9 mouse cellular contexts compared by ENCODE assay signal in the genomic region with DNA sequence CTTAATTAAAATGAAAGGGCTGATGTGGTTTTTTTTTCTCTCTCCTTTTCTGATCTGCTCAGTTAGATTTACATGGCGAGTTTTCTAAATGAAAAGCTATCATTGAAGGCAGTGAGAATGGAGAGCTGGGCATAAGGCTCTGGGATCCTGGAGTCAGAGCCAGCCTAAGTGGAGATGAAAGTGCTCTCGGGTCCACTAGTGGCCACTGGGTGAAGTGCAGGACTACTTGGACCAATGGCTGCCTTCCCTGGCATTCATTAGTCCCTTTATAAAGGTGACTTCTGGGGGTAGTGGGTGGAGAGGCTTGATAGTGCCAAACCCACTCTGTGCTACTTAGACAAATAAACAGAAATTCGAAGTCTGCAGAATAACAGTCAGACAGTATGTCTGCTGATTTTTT. TPM values are rescaled to one million over a fixed set of nuclear protein-coding genes. Genes with fewer than 3 reads are reported as not detected.
DNase-seq lines count a peak whose midpoint lies in the region; ATAC-seq and TF ChIP-seq lines count a peak whose summit lies in the region.
"Had no signal": no experiment of that assay in that cellular context is flagged by ENCODE, and none has a peak within 500 bp of the region (broad histone marks: within the 10 kb centered on the region; RNA-seq: fewer than 3 reads in every experiment).

No protein-coding gene starts in this region.

- H3K27me3 ChIP-seq in kidney, adult 2 months (replicated peaks; ENCODE audit: control insufficient read depth, insufficient read depth, low read length) = no peaks in the 10 kb centered on the region
- H3K27me3 ChIP-seq in kidney, embryonic 14.5 days (ENCODE audit: control insufficient read depth, insufficient read depth, low read length) = no peaks in the 10 kb centered on the region
- peaks cover 4% of the 10 kb centered on the region; the same call in 1 of the 2 replicates for H3K27me3 ChIP-seq in G1E (ENCODE audit: insufficient read depth, low read length)
- H3K27me3 ChIP-seq in liver, embryonic 14.5 days (ENCODE audit: control insufficient read depth, insufficient read depth, low read length) = no peaks in the 10 kb centered on the region
- H3K27me3 ChIP-seq: embryonic facial prominence, embryonic 12.5 days had no signal

- ATAC-seq in CD4-positive, CD25-positive, alpha-beta regulatory T cell, adult 4 months = no peak
- no peak for ATAC-seq in kidney, embryonic 14.5 days (ENCODE audit: low FRiP score, low TSS enrichment)
- ATAC-seq in G1E (ENCODE audit: extremely low read depth, insufficient number of reproducible peaks, low FRiP score, poor library complexity, severe bottlenecking) = no peak
- ATAC-seq in liver, embryonic 14.5 days (ENCODE audit: insufficient read depth) = no peak
- ATAC-seq in activated CD4-positive, CD25-positive, alpha-beta regulatory T cell, adult 4 months = no peak

- no peak overlapping the region for H3K27ac ChIP-seq in kidney, adult 2 months (ENCODE audit: insufficient read depth, low read depth, low read length)
- no peak overlapping the region for H3K27ac ChIP-seq in kidney, embryonic 14.5 days (ENCODE audit: low read depth, low read length)
- no peak overlapping the region for H3K27ac ChIP-seq in liver, embryonic 14.5 days
- H3K27ac ChIP-seq: embryonic facial prominence, embryonic 12.5 days had no signal

- 78% methylated on average over 3 of the region's 3 CpGs for WGBS in kidney, adult 2 months
- WGBS in kidney, embryonic 14.5 days = 79% methylated on average over 3 of the region's 3 CpGs
- 54% methylated on average over 3 of the region's 3 CpGs for WGBS in liver, embryonic 14.5 days (ENCODE audit: insufficient replicate concordance)

- no peaks in the 10 kb centered on the region for H3K4me1 ChIP-seq in kidney, adult 2 months (ENCODE audit: control insufficient read depth, insufficient read depth, low read length)
- H3K4me1 ChIP-seq in kidney, embryonic 14.5 days (ENCODE audit: control insufficient read depth, insufficient read depth, low read length) = no peaks in the 10 kb centered on the region
- H3K4me1 ChIP-seq in G1E (ENCODE audit: insufficient read depth, low read depth, low read length) = no peaks in the 10 kb centered on the region
- no peaks in the 10 kb centered on the region for H3K4me1 ChIP-seq in liver, embryonic 14.5 days (replicated peaks; ENCODE audit: control insufficient read depth in 2 of 2, insufficient read depth in 2 of 2, low read length in 1 of 2)
- H3K4me1 ChIP-seq: embryonic facial prominence, embryonic 12.5 days had no signal

- TF ChIP-seq POLR2A in kidney, adult 2 months (IDR thresholded peaks at IDR 0.05; ENCODE audit: low read depth, low read length) = no peak

- H3K9me3 ChIP-seq in kidney, embryonic 14.5 days (ENCODE audit: control insufficient read depth, low read length) = no peaks in the 10 kb centered on the region
- no peaks in the 10 kb centered on the region for H3K9me3 ChIP-seq in G1E (replicated peaks)
- H3K9me3 ChIP-seq in liver, embryonic 14.5 days (ENCODE audit: control insufficient read depth, low read length) = no peaks in the 10 kb centered on the region
- H3K9me3 ChIP-seq: embryonic facial prominence, embryonic 12.5 days had no signal

- peak; percentile 49 for TF ChIP-seq CTCF in kidney, adult 2 months (conservative IDR thresholded peaks at IDR 0.05; ENCODE audit: insufficient read depth, insufficient read length, low read depth, low read length)
- peak; percentile 51 for TF ChIP-seq CTCF in G1E (IDR thresholded peaks at IDR 0.05; ENCODE audit: low read depth, low read length)
- TF ChIP-seq CTCF in liver, embryonic 14.5 days (IDR thresholded peaks at IDR 0.05; ENCODE audit: low read depth) = peak; percentile 57

- no peak overlapping the region for H3K4me2 ChIP-seq in kidney, embryonic 14.5 days (replicated peaks; ENCODE audit: low read depth, low read length)
- H3K4me2 ChIP-seq in liver, embryonic 14.5 days (ENCODE audit: low read depth) = no peak overlapping the region
- H3K4me2 ChIP-seq: embryonic facial prominence, embryonic 12.5 days had no signal

- no peaks in the 10 kb centered on the region for H3K36me3 ChIP-seq in kidney, adult 2 months (ENCODE audit: control insufficient read depth, insufficient read depth, low read length)
- H3K36me3 ChIP-seq in kidney, embryonic 14.5 days (ENCODE audit: control insufficient read depth, insufficient read depth, low read length) = no peaks in the 10 kb centered on the region
- no peaks in the 10 kb centered on the region for H3K36me3 ChIP-seq in G1E (replicated peaks)
- no peaks in the 10 kb centered on the region for H3K36me3 ChIP-seq in liver, embryonic 14.5 days (replicated peaks; ENCODE audit: control insufficient read depth, insufficient read depth, low read depth)
- H3K36me3 ChIP-seq: embryonic facial prominence, embryonic 12.5 days had no signal

- no peak overlapping the region for H3K4me3 ChIP-seq in kidney, adult 2 months (ENCODE audit: insufficient read depth, low read depth, low read length)
- H3K4me3 ChIP-seq in kidney, embryonic 14.5 days (ENCODE audit: low read length) = no peak overlapping the region
- H3K4me3 ChIP-seq in G1E (ENCODE audit: low read depth, low read length) = no peak overlapping the region
- no peak overlapping the region for H3K4me3 ChIP-seq in liver, embryonic 14.5 days (ENCODE audit: insufficient read depth in 1 of 2, low read depth in 2 of 2, low read length in 2 of 2)
- H3K4me3 ChIP-seq: embryonic facial prominence, embryonic 12.5 days had no signal

- no peak for TF ChIP-seq EP300 in liver, embryonic 14.5 days (IDR thresholded peaks at IDR 0.05; ENCODE audit: low read depth)

- no peak overlapping the region for H3K9ac ChIP-seq in kidney, embryonic 14.5 days (ENCODE audit: low read depth, low read length)
- H3K9ac ChIP-seq in liver, embryonic 14.5 days (replicated peaks) = no peak overlapping the region
- H3K9ac ChIP-seq: embryonic facial prominence, embryonic 12.5 days had no signal

- peak; percentile 61 for DNase-seq in CD4-positive, CD25-positive, alpha-beta regulatory T cell, adult 2 months (ENCODE audit: low read depth, low spot score)
- DNase-seq in kidney, adult 2 months = peak; percentile 21
- peak; percentile 4 for DNase-seq in G1E (ENCODE audit: low spot score)
- DNase-seq in liver, embryonic 14.5 days (ENCODE audit: low read depth in 3 of 3, low spot score in 3 of 3) = no peak
- no peak for DNase-seq in frontal cortex, adult 2 months (ENCODE audit: extremely low spot score in 1 of 2, low spot score in 1 of 2)

RNA-seq across cellular contexts. Expression of gene F13a1, which starts 5.0 kb away (rescaled TPM):
- 1 to 10 TPM in 1 of 2 experiments, under 1 TPM in 1; 0.75 to 1.7 TPM for polyA plus RNA-seq in CD4-positive, CD25-positive, alpha-beta regulatory T cell, adult 4 months (2017; shearing (Covaris generic))
- 1.2 and 1.5 TPM in 2 replicates for polyA plus RNA-seq in kidney, adult 2 months (2012; rRNA removed)
- polyA plus RNA-seq in kidney, embryonic 14.5 days (2014; fragmentation: Nextera tagmentation; extraction: Ambion mirVana) = 3.9 and 5.5 TPM in 2 replicates
- total RNA-seq in G1E (2014; fragmentation: Nextera tagmentation) (0.75 TPM in 1 of 2 replicates, not detected in the other), G1E (2017) (0.87 and 1.2 TPM in 2 replicates)
- not detected in 2 replicates for polyA plus RNA-seq in G1E (2012)
- polyA plus RNA-seq in liver, embryonic 14.5 days (2012; rRNA removed) = 2.6 and 4.7 TPM in 2 replicates
- 6.3 and 8.0 TPM in 2 replicates for polyA plus RNA-seq in liver, embryonic 14.5 days (2014; fragmentation: Nextera tagmentation; extraction: Ambion mirVana)
- polyA plus RNA-seq in frontal cortex, adult 2 months (2012; rRNA removed) = 0.82 and 1.9 TPM in 2 replicates
- under 1 TPM; 0.24 to 0.53 TPM for polyA plus RNA-seq in activated CD4-positive, CD25-positive, alpha-beta regulatory T cell, adult 4 months (2017; shearing (Covaris generic))

Comparison
In these comparisons a context has a peak if more than half of its experiments do, and no peak if none do; other contexts are left out.
1. DNase-seq: peak in CD4-positive, CD25-positive, alpha-beta regulatory T cell, adult 2 months (single experiment), kidney, adult 2 months (single experiment) and G1E (single experiment); none in liver, embryonic 14.5 days (0 of 3) and frontal cortex, adult 2 months (0 of 2).
2. Peak in every context shown above with its lines, with median percentiles within 50 percentile points of each other: CTCF ChIP-seq.